Mouse (Mus musculus) CD4-positive helper T cell, adult 2 months (primary cell): Measurements from ENCODE around the gene Catsperz.

Source experiments
- DNase-seq: peaks from one replicate; pipeline ENCODE4 v3.0.0-alpha.2; 2012; ENCODE audit warnings: low read depth, missing footprints, low spot score

Gene Catsperz

GRCm38 (mm10) chr19:6947742-6948141, 22.6 kb upstream of the Catsperz start:
- DNase-seq, result no peak

- no peak for DNase-seq
Observed at GRCm38 (mm10) chr19:6943709-6944108, 18.5 kb upstream of the Catsperz start.

- peak; percentile 26 for DNase-seq
Observed at GRCm38 (mm10) chr19:6942764-6943163, 17.6 kb upstream of the Catsperz start.

GRCm38 (mm10) chr19:6942249-6942691, 17.1 kb upstream of the Catsperz start, which contains the start of gene Gpr137:
Gene Gpr137, minus strand, starts transcription at chr19:6942480.
- DNase-seq, result peak; percentile 92

- DNase-seq, result peak; percentile 94
Observed at GRCm38 (mm10) chr19:6941372-6942248, 16.4 kb upstream of the Catsperz start, which contains the start of gene Bad. Gene Bad, plus strand, starts transcription at chr19:6941861.

GRCm38 (mm10) chr19:6940396-6941351, 15.5 kb upstream of the Catsperz start:
- DNase-seq, result no peak

GRCm38 (mm10) chr19:6939106-6940002, 14.2 kb upstream of the Catsperz start:
- no peak for DNase-seq

GRCm38 (mm10) chr19:6937541-6938465, 12.6 kb upstream of the Catsperz start:
- no peak for DNase-seq

- peak; percentile 43 for DNase-seq
Observed at GRCm38 (mm10) chr19:6936299-6936698, 11.1 kb upstream of the Catsperz start.

- DNase-seq, result no peak
Observed at GRCm38 (mm10) chr19:6934195-6934977, 9.2 kb upstream of the Catsperz start, which contains the start of gene Kcnk4. Gene Kcnk4, minus strand, starts transcription at chr19:6934515.

GRCm38 (mm10) chr19:6933436-6934194, 8.4 kb upstream of the Catsperz start:
- DNase-seq, result peak; percentile 31

- no peak for DNase-seq
Observed at GRCm38 (mm10) chr19:6933102-6933435, 7.9 kb upstream of the Catsperz start.

- no peak for DNase-seq
Observed at GRCm38 (mm10) chr19:6932018-6932417, 6.8 kb upstream of the Catsperz start.

GRCm38 (mm10) chr19:6931002-6931401, 5.8 kb upstream of the Catsperz start:
- DNase-seq, result no peak

- no peak for DNase-seq
Observed at GRCm38 (mm10) chr19:6928080-6928479, 2.9 kb upstream of the Catsperz start.

- DNase-seq, result peak; percentile 43
Observed at GRCm38 (mm10) chr19:6926559-6927255, 1.5 kb upstream of the Catsperz start.

GRCm38 (mm10) chr19:6925611-6926329, 590 bp upstream of the Catsperz start:
- no peak for DNase-seq
